Mouse (Mus musculus): ENCODE measurements around the gene Ppia.
"Not testable (repeated sequence)": the region's sequence is repeated elsewhere in the genome, so short reads cannot be mapped to it uniquely, and the experiment has no call there.

The Ppia gene

GRCm38 (mm10) chr11:6404699-6405566, 10.3 kb upstream of the Ppia start:
- no peak for DNase-seq (ENCODE audit: low spot score)

DNA sequence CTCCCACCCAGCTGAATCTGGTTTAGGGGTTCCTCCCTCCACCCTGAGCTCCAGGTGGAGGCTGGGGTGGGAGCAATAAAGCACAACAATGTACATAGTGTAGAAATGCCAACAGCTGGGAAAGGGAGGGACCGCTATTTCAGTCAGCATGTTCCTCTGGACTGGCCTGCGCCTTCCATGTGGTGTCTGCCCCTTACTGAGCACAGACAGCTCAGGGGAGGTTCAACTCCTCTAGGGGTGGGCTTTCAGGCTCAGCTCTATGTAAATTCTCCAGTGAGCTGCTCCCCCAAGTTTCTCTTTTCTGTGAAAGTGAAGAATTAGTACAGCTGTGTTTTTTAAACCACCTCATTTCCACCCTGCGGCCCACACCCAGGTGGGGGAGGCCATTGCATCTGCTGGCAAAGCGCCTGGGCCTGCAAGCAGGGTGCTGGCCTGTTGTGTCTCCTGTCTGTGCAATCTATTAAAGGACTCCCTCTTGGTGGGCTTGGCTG, 9.6 kb upstream of the Ppia start:
- no peak for DNase-seq (ENCODE audit: low spot score)

DNA sequence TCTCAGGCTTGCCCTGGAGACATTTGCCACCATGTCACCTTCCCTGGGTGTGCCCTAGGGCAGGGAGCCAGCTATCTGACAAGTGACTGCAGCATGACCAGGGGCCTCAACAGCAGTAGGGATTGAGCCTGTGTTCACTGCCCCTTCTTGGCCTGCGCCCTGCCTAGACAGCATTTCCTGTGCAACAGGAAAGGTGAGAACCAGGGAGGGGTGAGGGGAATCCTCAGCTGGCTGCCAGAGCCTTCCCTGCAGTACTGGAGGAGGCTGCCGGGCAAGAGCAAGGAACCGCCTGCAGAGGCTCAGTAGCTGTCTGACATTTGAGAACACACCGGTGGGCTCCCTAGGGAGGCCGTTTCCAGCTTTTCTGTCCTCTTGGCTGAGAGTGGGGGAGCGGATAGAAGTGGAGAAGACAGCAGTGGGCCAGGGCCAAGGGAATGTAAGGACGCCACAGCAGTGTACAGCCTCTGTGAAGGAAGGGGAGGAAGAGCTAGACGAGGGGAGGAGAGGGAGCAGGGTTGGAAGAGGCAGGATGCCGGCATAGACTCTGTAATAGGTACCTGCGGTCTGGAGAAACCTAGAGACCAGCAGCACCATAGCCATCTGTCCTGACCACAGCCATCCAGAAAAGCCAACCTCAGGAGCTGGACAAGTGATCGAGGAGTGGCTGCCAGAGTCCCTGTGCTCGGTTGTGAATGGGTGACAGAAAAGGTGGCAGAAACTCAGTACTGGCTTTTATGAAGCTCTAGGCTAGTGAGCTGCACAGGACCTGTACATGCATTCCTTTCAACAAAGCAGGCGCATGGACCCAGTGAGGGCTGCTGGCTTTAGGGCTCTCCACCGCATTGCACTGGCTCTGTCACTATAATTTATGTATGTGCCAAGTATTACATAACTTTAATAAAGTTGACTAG, 8.7 kb upstream of the Ppia start:
- DNase-seq (ENCODE audit: low spot score): no peak

DNA sequence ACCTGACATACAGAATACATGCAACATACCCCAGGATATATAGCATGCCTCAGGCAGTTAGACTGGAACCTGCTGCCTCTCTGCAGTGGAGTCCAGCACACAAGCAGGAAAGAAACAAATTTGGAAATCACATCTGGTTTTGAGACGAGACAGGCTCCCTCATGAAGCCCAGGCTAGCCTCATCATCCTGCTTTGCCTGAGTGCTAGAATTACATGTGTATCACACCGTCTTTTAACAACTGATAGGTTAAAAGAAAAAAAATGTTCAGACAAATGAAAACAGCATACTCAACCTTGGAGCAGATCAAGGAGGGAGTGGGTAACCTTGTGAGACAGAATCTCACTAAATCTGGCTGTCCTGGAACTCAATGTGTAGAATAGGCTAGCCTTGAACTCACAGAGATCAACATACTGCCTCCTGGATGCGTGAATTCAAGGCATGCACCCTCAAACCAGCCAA, 8.1 kb upstream of the Ppia start:
- no peak for DNase-seq (ENCODE audit: low spot score)

DNA sequence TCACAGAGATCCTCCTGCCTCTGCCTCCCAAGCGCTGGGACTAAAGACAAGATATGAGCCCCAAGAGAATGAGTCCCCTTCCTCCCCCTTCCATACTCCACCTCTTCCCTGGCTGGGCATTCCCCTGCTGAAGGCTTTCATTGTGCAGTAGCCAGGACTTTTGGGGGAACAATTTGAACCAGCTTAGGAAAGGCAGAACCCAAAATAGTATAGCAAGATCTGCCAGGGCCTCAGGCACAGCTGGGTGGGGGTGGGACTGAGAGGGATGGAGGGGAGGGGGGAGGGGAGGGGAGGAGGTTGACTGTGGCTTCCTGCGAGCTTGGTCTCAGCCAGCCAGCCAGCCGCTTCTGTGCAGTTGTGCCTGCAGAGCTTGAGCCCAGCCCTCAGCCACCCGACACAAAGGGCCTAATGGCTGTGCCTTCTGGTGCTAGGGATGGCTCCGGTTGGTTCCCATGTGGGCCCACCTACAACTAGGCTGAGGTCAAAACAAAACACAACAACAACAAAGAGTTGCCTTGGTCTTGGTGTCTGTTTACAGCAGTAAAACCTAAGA, 5.1 kb upstream of the Ppia start:
- DNase-seq (ENCODE audit: low spot score): no peak

GRCm38 (mm10) chr11:6410755-6411154, 4.5 kb upstream of the Ppia start:
- DNase-seq (ENCODE audit: low spot score): not testable (repeated sequence)

GRCm38 (mm10) chr11:6411684-6412083, 3.6 kb upstream of the Ppia start:
- peak; percentile 94 for DNase-seq (ENCODE audit: low spot score)

- DNase-seq (ENCODE audit: low spot score): no peak
Observed at GRCm38 (mm10) chr11:6413264-6413663, 2.0 kb upstream of the Ppia start.

- peak; percentile 100 for DNase-seq (ENCODE audit: low spot score)
Observed at GRCm38 (mm10) chr11:6415551-6416404, 535 bp downstream of the Ppia start.

DNA sequence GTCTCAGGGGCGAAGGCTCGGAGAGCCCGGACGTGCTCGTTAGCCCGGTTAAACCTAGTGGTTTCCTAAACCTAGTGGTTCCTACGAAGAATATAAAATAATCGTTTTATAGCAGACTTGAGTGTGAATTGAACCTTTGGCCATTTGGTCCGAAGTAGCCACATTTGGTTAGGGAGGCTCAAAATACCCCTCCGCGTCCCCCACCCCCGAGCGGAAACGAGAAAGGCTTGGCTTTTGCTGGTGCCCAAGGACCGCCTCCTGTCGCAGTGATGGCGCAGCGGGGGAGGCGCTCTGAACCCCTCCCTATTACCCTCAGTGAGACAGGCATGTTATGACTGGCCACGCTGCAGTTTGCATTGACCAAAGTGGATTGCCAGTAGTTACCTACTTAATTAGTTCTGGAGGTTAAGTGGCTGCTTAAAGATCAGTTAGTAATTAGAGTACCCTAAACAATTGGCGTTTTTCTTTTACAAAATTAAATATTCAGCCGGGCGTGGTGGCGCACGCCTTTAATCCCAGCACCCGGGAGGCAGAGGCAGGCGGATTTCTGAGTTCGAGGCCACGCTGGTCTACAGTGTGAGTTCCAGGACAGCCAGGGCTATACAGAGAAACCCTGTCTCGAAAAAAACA, 1.3 kb downstream of the Ppia start:
- peak; percentile 82 for DNase-seq (ENCODE audit: low spot score)

DNA sequence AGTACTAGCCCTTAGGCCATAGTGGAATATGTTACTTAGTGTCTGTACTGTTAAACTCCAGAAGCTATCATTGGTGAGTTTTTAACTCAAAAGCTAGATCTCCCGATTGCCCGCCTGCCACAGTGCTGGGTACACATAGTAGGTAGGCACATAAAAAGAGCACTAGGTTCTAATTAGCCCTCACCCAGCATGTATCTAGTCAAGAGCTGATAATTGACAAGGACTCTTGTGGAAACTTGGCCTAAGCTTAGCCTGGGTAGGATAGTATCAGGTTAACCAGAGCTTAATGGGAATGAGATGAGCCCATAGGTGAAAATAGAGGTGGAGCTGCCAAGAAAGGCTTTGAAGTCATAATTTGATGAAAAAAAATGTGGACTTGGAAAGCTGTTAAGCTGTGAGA, 1.8 kb downstream of the Ppia start:
- DNase-seq (ENCODE audit: low spot score): no peak

DNA sequence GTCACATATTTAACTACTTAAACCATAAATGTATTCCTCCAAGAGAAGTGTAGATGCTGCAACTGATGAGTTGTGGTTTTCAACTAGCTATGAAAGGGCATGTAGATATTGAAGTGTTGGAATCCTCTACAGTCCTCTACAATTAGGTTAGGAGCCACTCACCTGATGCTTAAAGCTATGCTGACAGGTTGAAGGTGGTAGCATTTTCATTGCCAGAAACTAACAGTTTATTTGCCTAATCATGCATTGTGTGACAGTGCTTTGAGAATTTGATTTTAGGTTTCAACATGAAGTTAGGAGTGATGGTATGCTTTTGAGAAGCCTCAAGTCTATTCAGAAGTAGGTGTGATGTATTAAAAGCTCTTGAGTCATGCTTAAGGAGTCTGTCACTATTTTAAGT, 2.2 kb downstream of the Ppia start:
- DNase-seq (ENCODE audit: low spot score): no peak

DNA sequence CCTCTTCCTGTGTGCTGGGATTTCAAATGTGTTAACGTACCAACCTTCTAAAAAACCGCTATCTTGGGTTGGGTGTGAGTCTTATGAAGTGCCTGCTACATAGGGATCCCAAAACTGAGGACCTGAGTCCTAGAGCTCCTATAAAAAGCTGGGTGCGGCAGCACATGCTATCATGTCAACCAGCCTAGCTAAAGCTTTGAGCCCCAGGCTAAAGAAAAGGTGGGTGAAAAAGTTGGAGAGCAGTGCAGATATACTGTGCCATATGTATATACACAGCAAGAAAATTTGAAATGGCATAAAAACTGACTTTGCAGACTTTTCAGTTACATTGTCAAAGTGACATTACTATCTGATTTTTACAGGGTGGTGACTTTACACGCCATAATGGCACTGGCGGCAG, 3.5 kb downstream of the Ppia start:
- no peak for DNase-seq (ENCODE audit: low spot score)

- DNase-seq (ENCODE audit: low spot score): not testable (repeated sequence)
Observed at GRCm38 (mm10) chr11:6419156-6419555, 3.9 kb downstream of the Ppia start.

DNA sequence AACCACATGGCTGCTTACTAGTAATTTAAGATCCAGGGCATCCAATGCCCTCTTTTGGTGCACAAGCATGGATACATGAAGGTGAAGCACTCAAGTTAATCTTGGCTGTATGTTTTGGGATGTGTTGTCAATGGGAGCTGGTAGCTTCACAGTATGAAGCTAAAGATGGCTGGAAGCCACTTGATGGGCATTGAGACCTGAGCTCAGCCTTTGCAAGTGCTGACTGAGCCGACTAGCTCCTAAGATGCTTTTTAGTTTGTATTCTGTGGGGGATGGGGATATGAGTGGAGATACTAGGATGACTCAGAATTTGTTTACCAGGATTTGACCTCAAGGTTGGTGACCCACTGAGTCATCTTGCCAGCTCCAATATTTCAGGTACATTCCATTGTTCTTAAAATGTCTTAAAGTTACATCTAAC, 5.0 kb downstream of the Ppia start:
- DNase-seq (ENCODE audit: low spot score): no peak

GRCm38 (mm10) chr11:6420722-6421350, 5.6 kb downstream of the Ppia start:
- no peak for DNase-seq (ENCODE audit: low spot score)

DNA sequence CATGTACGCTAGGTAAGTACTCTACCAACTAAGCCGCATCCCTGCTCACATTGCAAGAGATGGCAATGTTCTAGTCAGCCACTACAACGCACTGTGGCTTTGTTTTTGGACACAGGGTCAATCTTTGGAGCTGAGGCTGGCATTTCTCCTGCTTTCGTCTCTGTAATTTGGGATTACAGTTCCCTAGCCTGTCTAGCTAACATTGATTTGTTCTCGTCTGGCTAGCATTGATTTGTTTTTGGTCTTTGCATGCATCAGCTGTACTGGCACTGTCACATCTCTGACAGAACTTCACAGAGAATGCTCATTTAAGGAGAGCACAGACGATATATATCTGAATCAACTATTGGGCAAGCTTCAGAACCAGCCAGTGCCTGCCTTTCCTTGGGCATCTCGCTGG, 14.9 kb downstream of the Ppia start:
- no peak for DNase-seq (ENCODE audit: low spot score)

GRCm38 (mm10) chr11:6436442-6436841, 21.2 kb downstream of the Ppia start:
- peak; percentile 69 for DNase-seq (ENCODE audit: low spot score)

GRCm38 (mm10) chr11:6437667-6438066, 22.4 kb downstream of the Ppia start:
- no peak for DNase-seq (ENCODE audit: low spot score)

DNA sequence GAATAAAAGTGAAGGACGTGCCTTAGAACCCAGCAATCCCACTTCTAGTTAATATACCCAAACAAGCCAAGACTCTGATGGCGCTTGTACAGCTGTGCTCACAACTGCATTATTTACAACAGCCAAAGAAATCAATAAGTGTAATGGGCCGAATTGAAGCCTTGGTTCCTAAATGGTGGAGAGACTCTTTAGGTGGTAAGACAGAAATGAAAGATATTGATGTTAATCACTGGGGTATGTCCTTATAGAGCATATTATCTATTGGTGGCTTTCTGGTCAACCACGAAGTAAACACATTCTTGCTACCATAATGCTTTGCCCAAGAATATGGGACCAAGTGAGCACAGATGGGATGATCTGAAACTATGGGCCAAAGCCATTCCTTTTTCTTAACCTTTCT, 24.9 kb downstream of the Ppia start:
- DNase-seq (ENCODE audit: low spot score): no peak

Data from testis, postnatal 10 days (tissue).